Mouse (Mus musculus) ES-Bruce4 (cell line): Measurements from ENCODE around the gene Nit1. TPM values are rescaled to one million over a fixed set of nuclear protein-coding genes. Genes with fewer than 3 reads are reported as not detected.
"Not testable (repeated sequence)": the region's sequence is repeated elsewhere in the genome, so short reads cannot be mapped to it uniquely, and the experiment has no call there.

Experiments used
- H3K27ac ChIP-seq: 2 replicates; pipeline ENCODE4 v1.5.1; 2012; ENCODE audit warnings: low read length, inconsistent platforms; ENCODE audit not compliant: insufficient read depth
- H3K27me3 ChIP-seq: 2 replicates; pipeline ENCODE4 v1.6.1; 2012; ENCODE audit warnings: mild to moderate bottlenecking, low read length, inconsistent platforms; ENCODE audit not compliant: control insufficient read depth, poor library complexity, insufficient read depth, severe bottlenecking
- H3K36me3 ChIP-seq: 2 replicates; pipeline ENCODE4 v1.6.1; 2012; ENCODE audit warnings: inconsistent platforms, mild to moderate bottlenecking, low read length, moderate library complexity; ENCODE audit not compliant: control insufficient read depth, poor library complexity, insufficient read depth, severe bottlenecking
- H3K4me1 ChIP-seq: one replicate; pipeline ENCODE4 v1.8.1; 2011; ENCODE audit warnings: low read length; ENCODE audit not compliant: control insufficient read depth, insufficient read depth
- H3K4me3 ChIP-seq: 2 replicates; pipeline ENCODE4 v1.5.1; 2011; ENCODE audit warnings: low read depth, mild to moderate bottlenecking, low read length
- H3K9ac ChIP-seq: 2 replicates; pipeline ENCODE4 v1.6.1; 2012; ENCODE audit warnings: low read depth, mild to moderate bottlenecking, inconsistent platforms; ENCODE audit not compliant: poor library complexity, severe bottlenecking
- H3K9me3 ChIP-seq: replicated peaks from 2 replicates; pipeline ENCODE4 v1.6.1; 2012; ENCODE audit warnings: mild to moderate bottlenecking, low read length, inconsistent platforms; ENCODE audit not compliant: control insufficient read depth, poor library complexity, insufficient read depth, severe bottlenecking
- CTCF ChIP-seq: IDR thresholded peaks from one replicate; pipeline ENCODE4 v1.8.1; 2011; ENCODE audit warnings: low read depth, low read length
- EP300 ChIP-seq: IDR thresholded peaks from 2 replicates; pipeline ENCODE4 v1.6.1; 2011; ENCODE audit warnings: low read depth, low read length; ENCODE audit not compliant: insufficient read depth
- POLR2A ChIP-seq: IDR thresholded peaks from one replicate; pipeline ENCODE4 v1.8.1; 2011; ENCODE audit warnings: low read length; ENCODE audit not compliant: insufficient read depth
- polyA plus RNA-seq: library from polyadenylated mRNA; stranded (reverse); fragments of >200 nt; gene quantifications from 2 replicates; pipeline ENCODE4 v1.2.4, GENCODE M21; 2011; ENCODE audit warnings: low read depth; ENCODE audit not compliant: missing spikeins, insufficient read depth, insufficient read length

Nit1 gene
- polyA plus RNA-seq, 1 experiment = 42.9 TPM

DNA sequence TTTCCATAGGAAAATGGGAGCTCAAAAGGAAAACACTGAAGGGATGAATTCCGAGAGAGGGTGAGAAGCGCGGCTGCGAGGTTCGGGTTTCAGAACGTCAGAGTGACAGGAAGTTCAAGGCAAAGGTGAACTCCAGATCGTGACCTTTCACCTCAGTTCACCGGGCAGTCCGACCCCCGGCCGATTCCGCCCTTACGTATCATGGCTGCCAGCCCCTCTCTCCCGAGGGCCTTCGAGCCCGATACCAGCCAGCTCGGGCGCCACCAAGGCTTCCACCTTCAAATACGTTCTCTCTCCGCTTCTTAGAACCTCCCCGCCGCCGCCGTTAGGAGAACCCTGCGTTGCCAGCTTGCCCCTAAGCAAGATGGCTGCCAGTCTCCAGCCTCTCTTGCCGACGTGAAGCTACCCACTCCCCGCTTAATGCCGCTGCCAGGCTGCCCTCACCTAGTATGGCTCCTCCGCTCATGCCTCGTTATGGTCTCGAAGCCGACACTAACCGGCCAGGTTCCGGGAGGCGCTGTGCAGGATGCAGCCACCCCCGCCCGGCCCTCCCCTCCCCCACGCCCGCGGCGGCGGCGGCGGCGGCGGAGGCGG is 16.5 kb downstream of the Nit1 start, which contains the start of gene Dedd:
TSS of gene Dedd (plus strand) at position 307 of the 594 bp plus-strand sequence.
- peaks cover 3% of the 10 kb centered on the region for H3K4me1 ChIP-seq
- no peaks in the 10 kb centered on the region for H3K27me3 ChIP-seq
- peak within 1 kb of the TSS; percentile 76 for H3K4me3 ChIP-seq
- no peaks in the 10 kb centered on the region for H3K9me3 ChIP-seq
- TF ChIP-seq EP300 = 0 out of 2 replicates have a peak, but pooled peaks have one; percentile 19
- TF ChIP-seq POLR2A = no peak
- peak within 1 kb of the TSS; percentile 92 for H3K27ac ChIP-seq
- H3K36me3 ChIP-seq = no peaks in the 10 kb centered on the region
- H3K9ac ChIP-seq = peak within 1 kb of the TSS; percentile 69

- H3K4me3 ChIP-seq = peak overlapping the region; percentile 72
- H3K27ac ChIP-seq = peak overlapping the region; percentile 78
- no peaks in the 10 kb centered on the region for H3K27me3 ChIP-seq
- no peaks in the 10 kb centered on the region for H3K9me3 ChIP-seq
- H3K9ac ChIP-seq = peak overlapping the region; percentile 69
- H3K36me3 ChIP-seq = no peaks in the 10 kb centered on the region
- peaks cover 3% of the 10 kb centered on the region for H3K4me1 ChIP-seq
- TF ChIP-seq POLR2A = no peak
- no peak for TF ChIP-seq CTCF
- no peak for TF ChIP-seq EP300
These were observed 17.2 kb downstream of the Nit1 start for GRCm38 (mm10) chr1:171328244-171328643.

- not testable (repeated sequence) for H3K4me3 ChIP-seq, H3K4me1 ChIP-seq, H3K36me3 ChIP-seq, H3K9me3 ChIP-seq, H3K27ac ChIP-seq, H3K27me3 ChIP-seq
- H3K9ac ChIP-seq = 0 out of 2 replicates have a peak overlapping the region, but pooled peaks have one; percentile 69
These were observed 18.9 kb downstream of the Nit1 start for GRCm38 (mm10) chr1:171326588-171326987.

GRCm38 (mm10) chr1:171325571-171325970 is 19.9 kb downstream of the Nit1 start:
- H3K27ac ChIP-seq = no peak overlapping the region
- no peaks in the 10 kb centered on the region for H3K27me3 ChIP-seq
- no peak overlapping the region for H3K9ac ChIP-seq
- TF ChIP-seq EP300 = no peak
- TF ChIP-seq CTCF = no peak
- TF ChIP-seq POLR2A = no peak
- no peak overlapping the region for H3K4me3 ChIP-seq
- H3K4me1 ChIP-seq = peaks cover 3% of the 10 kb centered on the region
- H3K36me3 ChIP-seq = no peaks in the 10 kb centered on the region
- no peaks in the 10 kb centered on the region for H3K9me3 ChIP-seq

- peak overlapping the region; percentile 7 for H3K27ac ChIP-seq
- H3K9me3 ChIP-seq = no peaks in the 10 kb centered on the region
- TF ChIP-seq CTCF (no peak), POLR2A (no peak), EP300 (no peak)
- H3K36me3 ChIP-seq = no peaks in the 10 kb centered on the region
- H3K4me1 ChIP-seq = peaks cover 3% of the 10 kb centered on the region
- no peak overlapping the region for H3K4me3 ChIP-seq
- H3K9ac ChIP-seq = no peak overlapping the region
- H3K27me3 ChIP-seq = no peaks in the 10 kb centered on the region
These were observed 23.4 kb downstream of the Nit1 start for GRCm38 (mm10) chr1:171322012-171322411.

GRCm38 (mm10) chr1:171321415-171321814 is 24.0 kb downstream of the Nit1 start:
- Histone ChIP-seq H3K27ac (no peak overlapping the region), H3K4me1 (peaks cover 3% of the 10 kb centered on the region), H3K27me3 (no peaks in the 10 kb centered on the region), H3K9ac (no peak overlapping the region), H3K36me3 (no peaks in the 10 kb centered on the region), H3K4me3 (no peak overlapping the region), H3K9me3 (peaks cover 2% of the 10 kb centered on the region; the same call in 1 of the 2 replicates)
- no peak for TF ChIP-seq POLR2A
- no peak for TF ChIP-seq EP300
- TF ChIP-seq CTCF = no peak
